8 mouse cellular contexts compared by ENCODE assay signal in genomic region chr11:120659509-120660300, GRCm38 (mm10). TPM values are rescaled to one million over a fixed set of nuclear protein-coding genes. Genes with fewer than 3 reads are reported as not detected.
A peak's percentile ranks its signal among the peaks of the same experiment; 100 is the strongest.
DNase-seq lines count a peak whose midpoint lies in the region; ATAC-seq lines count a peak whose summit lies in the region.

No protein-coding gene starts in this region.

- H3K9ac ChIP-seq in lung, embryonic 15.5 days: no peak overlapping the region
- H3K9ac ChIP-seq in forebrain, embryonic 13.5 days: peak overlapping the region; percentile 30; the same call in 1 of the 2 replicates
- peak overlapping the region; percentile 55 for H3K9ac ChIP-seq in neural tube, embryonic 13.5 days

- peaks cover 86% of the 10 kb centered on the region for H3K27me3 ChIP-seq in lung, embryonic 15.5 days
- H3K27me3 ChIP-seq in forebrain, embryonic 13.5 days: peaks cover 90% of the 10 kb centered on the region
- H3K27me3 ChIP-seq in limb, embryonic 10.5 days (ENCODE audit: low read depth, poor library complexity, severe bottlenecking): peaks cover 89% of the 10 kb centered on the region
- peaks cover 87% of the 10 kb centered on the region for H3K27me3 ChIP-seq in neural tube, embryonic 13.5 days

- H3K4me2 ChIP-seq in lung, embryonic 15.5 days: peak overlapping the region; percentile 74
- peak overlapping the region; percentile 64 for H3K4me2 ChIP-seq in forebrain, embryonic 13.5 days
- H3K4me2 ChIP-seq in neural tube, embryonic 13.5 days: peak overlapping the region; percentile 60

- no peak overlapping the region for H3K27ac ChIP-seq in lung, embryonic 15.5 days
- no peak overlapping the region for H3K27ac ChIP-seq in forebrain, embryonic 13.5 days
- peak overlapping the region; percentile 59 for H3K27ac ChIP-seq in limb, embryonic 10.5 days
- H3K27ac ChIP-seq in neural tube, embryonic 13.5 days (replicated peaks): no peak overlapping the region

- ATAC-seq in lung, embryonic 15.5 days (ENCODE audit: borderline replicate concordance, extremely low read depth, low FRiP score, low TSS enrichment): no peak
- no peak for ATAC-seq in forebrain, embryonic 13.5 days
- no peak for ATAC-seq in neural tube, embryonic 13.5 days (ENCODE audit: low read depth)
- no peak for ATAC-seq in erythroblast, adult 5-6 weeks (replicated peaks; ENCODE audit: low FRiP score, poor library complexity, severe bottlenecking)

- DNase-seq in lung, postnatal 10 days: no peak
- peak; percentile 67 for DNase-seq in limb, embryonic 10.5 days (ENCODE audit: low spot score)
- DNase-seq in layer of hippocampus, adult 11-12 months (ENCODE audit: low spot score): no peak
- no peak for DNase-seq in thymus, postnatal 10 days (ENCODE audit: low spot score in 2 of 2)

- WGBS in lung, embryonic 15.5 days: 2% methylated on average over 50 of the region's 50 CpGs
- WGBS in forebrain, embryonic 13.5 days: 1% methylated on average over 46 of the region's 50 CpGs
- WGBS in limb, embryonic 10.5 days: 2% methylated on average over 50 of the region's 50 CpGs
- WGBS in neural tube, embryonic 13.5 days: 1% methylated on average over 50 of the region's 50 CpGs

- H3K9me3 ChIP-seq in lung, embryonic 15.5 days: no peaks in the 10 kb centered on the region
- no peaks in the 10 kb centered on the region for H3K9me3 ChIP-seq in forebrain, embryonic 13.5 days (replicated peaks)
- H3K9me3 ChIP-seq in limb, embryonic 10.5 days (replicated peaks): no peaks in the 10 kb centered on the region
- H3K9me3 ChIP-seq in neural tube, embryonic 13.5 days: no peaks in the 10 kb centered on the region

- peak overlapping the region; percentile 48 for H3K4me3 ChIP-seq in lung, embryonic 15.5 days
- H3K4me3 ChIP-seq in forebrain, embryonic 13.5 days: peak overlapping the region; percentile 40
- H3K4me3 ChIP-seq in limb, embryonic 10.5 days: peak overlapping the region; percentile 58
- H3K4me3 ChIP-seq in neural tube, embryonic 13.5 days: peak overlapping the region; percentile 40

- H3K4me1 ChIP-seq in lung, embryonic 15.5 days: peaks cover 18% of the 10 kb centered on the region
- peaks cover 21% of the 10 kb centered on the region for H3K4me1 ChIP-seq in forebrain, embryonic 13.5 days
- H3K4me1 ChIP-seq in limb, embryonic 10.5 days: peaks cover 36% of the 10 kb centered on the region
- peaks cover 26% of the 10 kb centered on the region for H3K4me1 ChIP-seq in neural tube, embryonic 13.5 days (replicated peaks)

- no peaks in the 10 kb centered on the region for H3K36me3 ChIP-seq in lung, embryonic 15.5 days
- no peaks in the 10 kb centered on the region for H3K36me3 ChIP-seq in forebrain, embryonic 13.5 days (ENCODE audit: poor library complexity, severe bottlenecking)
- no peaks in the 10 kb centered on the region for H3K36me3 ChIP-seq in limb, embryonic 10.5 days
- no peaks in the 10 kb centered on the region for H3K36me3 ChIP-seq in neural tube, embryonic 13.5 days

RNA-seq across cellular contexts. Expression of gene Notum, which starts 1.3 kb away (rescaled TPM):
- polyA plus RNA-seq in lung, embryonic 15.5 days (2015; fragmentation: Nextera tagmentation; extraction: Ambion mirVana): 4.1 and 4.3 TPM in 2 replicates
- polyA plus RNA-seq in forebrain, embryonic 13.5 days (2015; fragmentation: Nextera tagmentation; extraction: Ambion mirVana): 0.15 and 0.29 TPM in 2 replicates
- polyA plus RNA-seq in limb, embryonic 10.5 days (2016; fragmentation: Nextera tagmentation; extraction: Ambion mirVana): 9.1 and 10.1 TPM in 2 replicates
- polyA plus RNA-seq in neural tube, embryonic 13.5 days (2015; fragmentation: Nextera tagmentation; extraction: Ambion mirVana): 2.5 and 2.7 TPM in 2 replicates
- total RNA-seq in erythroblast, adult 5-6 weeks (2015; ENCODE audit: low replicate concordance): not detected in 2 replicates
- not detected in 2 replicates for total RNA-seq in erythroblast, adult 5-6 weeks (2017; ENCODE audit: low replicate concordance)

RNA-seq across cellular contexts. Expression of gene Myadml2, which starts 11.7 kb away (rescaled TPM):
- polyA plus RNA-seq in lung, embryonic 15.5 days (2015; fragmentation: Nextera tagmentation; extraction: Ambion mirVana): 0.55 and 1.3 TPM in 2 replicates
- 0.25 and 0.81 TPM in 2 replicates for polyA plus RNA-seq in forebrain, embryonic 13.5 days (2015; fragmentation: Nextera tagmentation; extraction: Ambion mirVana)
- not detected in 2 replicates for polyA plus RNA-seq in limb, embryonic 10.5 days (2016; fragmentation: Nextera tagmentation; extraction: Ambion mirVana)
- polyA plus RNA-seq in neural tube, embryonic 13.5 days (2015; fragmentation: Nextera tagmentation; extraction: Ambion mirVana): 0.66 and 1.7 TPM in 2 replicates
- not detected in 2 replicates for total RNA-seq in erythroblast, adult 5-6 weeks (2015; ENCODE audit: low replicate concordance)
- not detected in 2 replicates for total RNA-seq in erythroblast, adult 5-6 weeks (2017; ENCODE audit: low replicate concordance)

RNA-seq across cellular contexts. Expression of gene Aspscr1, which starts 13.1 kb away (rescaled TPM):
- 138 and 143 TPM in 2 replicates for polyA plus RNA-seq in lung, embryonic 15.5 days (2015; fragmentation: Nextera tagmentation; extraction: Ambion mirVana)
- polyA plus RNA-seq in forebrain, embryonic 13.5 days (2015; fragmentation: Nextera tagmentation; extraction: Ambion mirVana): 142 and 151 TPM in 2 replicates
- polyA plus RNA-seq in limb, embryonic 10.5 days (2016; fragmentation: Nextera tagmentation; extraction: Ambion mirVana): 166 and 171 TPM in 2 replicates
- 131 and 141 TPM in 2 replicates for polyA plus RNA-seq in neural tube, embryonic 13.5 days (2015; fragmentation: Nextera tagmentation; extraction: Ambion mirVana)
- 16.7 and 17.6 TPM in 2 replicates for total RNA-seq in erythroblast, adult 5-6 weeks (2015; ENCODE audit: low replicate concordance)
- 10.7 and 15.9 TPM in 2 replicates for total RNA-seq in erythroblast, adult 5-6 weeks (2017; ENCODE audit: low replicate concordance)

RNA-seq across cellular contexts. Expression of gene Pycr1, which starts 16.1 kb away (rescaled TPM):
- 25.4 and 27.2 TPM in 2 replicates for polyA plus RNA-seq in lung, embryonic 15.5 days (2015; fragmentation: Nextera tagmentation; extraction: Ambion mirVana)
- polyA plus RNA-seq in forebrain, embryonic 13.5 days (2015; fragmentation: Nextera tagmentation; extraction: Ambion mirVana): 23.9 and 25.5 TPM in 2 replicates
- 40.6 TPM in 2 replicates for polyA plus RNA-seq in limb, embryonic 10.5 days (2016; fragmentation: Nextera tagmentation; extraction: Ambion mirVana)
- polyA plus RNA-seq in neural tube, embryonic 13.5 days (2015; fragmentation: Nextera tagmentation; extraction: Ambion mirVana): 24.7 and 24.8 TPM in 2 replicates
- total RNA-seq in erythroblast, adult 5-6 weeks (2015; ENCODE audit: low replicate concordance): 2.3 TPM in 1 of 2 replicates, not detected in the other
- not detected in 2 replicates for total RNA-seq in erythroblast, adult 5-6 weeks (2017; ENCODE audit: low replicate concordance)

RNA-seq across cellular contexts. Expression of gene Mafg, which starts 26.3 kb away (rescaled TPM):
- 23.3 and 24.5 TPM in 2 replicates for polyA plus RNA-seq in lung, embryonic 15.5 days (2015; fragmentation: Nextera tagmentation; extraction: Ambion mirVana)
- 19.8 and 24.1 TPM in 2 replicates for polyA plus RNA-seq in forebrain, embryonic 13.5 days (2015; fragmentation: Nextera tagmentation; extraction: Ambion mirVana)
- polyA plus RNA-seq in limb, embryonic 10.5 days (2016; fragmentation: Nextera tagmentation; extraction: Ambion mirVana): 25.9 and 28.1 TPM in 2 replicates
- polyA plus RNA-seq in neural tube, embryonic 13.5 days (2015; fragmentation: Nextera tagmentation; extraction: Ambion mirVana): 35.5 and 36.0 TPM in 2 replicates
- 65.3 and 78.0 TPM in 2 replicates for total RNA-seq in erythroblast, adult 5-6 weeks (2015; ENCODE audit: low replicate concordance)
- 137 and 154 TPM in 2 replicates for total RNA-seq in erythroblast, adult 5-6 weeks (2017; ENCODE audit: low replicate concordance)
